Mouse (Mus musculus) kidney, postnatal 0 days (tissue): ENCODE results near the gene Bag6. TPM values are rescaled to one million over a fixed set of nuclear protein-coding genes. Genes with fewer than 3 reads are reported as not detected.

Experiments
- ATAC-seq: fragments of 200-750 bp; cut with Nextera tagmentation; replicated peaks from 2 replicates; pipeline ENCODE4 v1.8.0; 2017; ENCODE audit warnings: low read depth, moderate number of reproducible peaks, moderate TSS enrichment, moderate library complexity; ENCODE audit not compliant: low FRiP score
- DNase-seq: peaks from one replicate; pipeline ENCODE4 v3.0.0-alpha.2; 2016; ENCODE audit warnings: low spot score
- H3K27ac ChIP-seq: fragments of 300-500 bp; sonication (generic); 2 replicates; pipeline ENCODE4 v1.5.1; 2014; ENCODE audit warnings: mild to moderate bottlenecking
- H3K27me3 ChIP-seq: fragments of 300-500 bp; sonication (generic); 2 replicates; pipeline ENCODE4 v1.6.1; 2014; ENCODE audit warnings: low read length, mixed read lengths; ENCODE audit not compliant: insufficient read depth
- H3K36me3 ChIP-seq: fragments of 300-500 bp; sonication (generic); 2 replicates; pipeline ENCODE4 v1.6.1; 2014; ENCODE audit warnings: low read length, mixed read lengths; ENCODE audit not compliant: insufficient read depth
- H3K4me1 ChIP-seq: fragments of 300-500 bp; sonication (generic); replicated peaks from 2 replicates; pipeline ENCODE4 v1.6.1; 2014; ENCODE audit warnings: antibody characterized with exemption, low read length, mixed read lengths; ENCODE audit not compliant: insufficient read depth
- H3K4me2 ChIP-seq: fragments of 300-500 bp; sonication (generic); 2 replicates; pipeline ENCODE4 v1.6.1; 2014; ENCODE audit warnings: mild to moderate bottlenecking, low read length, moderate library complexity, mixed read lengths
- H3K4me3 ChIP-seq: fragments of 300-500 bp; sonication (generic); replicated peaks from 2 replicates; pipeline ENCODE4 v1.5.1; 2014; ENCODE audit warnings: low read depth, low read length
- H3K9ac ChIP-seq: fragments of 300-500 bp; sonication (generic); 2 replicates; pipeline ENCODE4 v1.6.1; 2014; ENCODE audit warnings: low read depth, low read length
- H3K9me3 ChIP-seq: fragments of 300-500 bp; sonication (generic); replicated peaks from 2 replicates; pipeline ENCODE4 v1.6.1; 2016; ENCODE audit warnings: low read length, inconsistent platforms, mixed read lengths
- CTCF ChIP-seq: IDR thresholded peaks from 2 replicates; pipeline ENCODE4 v1.5.1; 2016; ENCODE audit warnings: antibody characterized with exemption, low read depth, mild to moderate bottlenecking, moderate library complexity
- WGBS: fragments of 180-500 bp; shearing (Covaris S2); extraction: QIAGEN DNeasy Blood & Tissue Kit; methylation state at CpG from one replicate; pipeline ENCODE4 v1.1.7; 2014; 5-methylcytosine and 5-hydroxymethylcytosine counted together
- polyA plus RNA-seq: library from polyadenylated mRNA; unstranded; fragments of >200 nt; fragmentation: Nextera tagmentation; extraction: Ambion mirVana; gene quantifications from 2 replicates; pipeline ENCODE4 v1.2.1, GENCODE M21; 2015

The Bag6 gene
- polyA plus RNA-seq, 1 experiment from 2014 or later, result 50.2 TPM

GRCm38 (mm10) chr17:35172445-35173234 is 37.7 kb downstream of the Bag6 start:
- Histone ChIP-seq H3K9ac (no peak overlapping the region), H3K4me1 (no peaks in the 10 kb centered on the region), H3K4me3 (no peak overlapping the region), H3K4me2 (no peak overlapping the region), H3K9me3 (no peaks in the 10 kb centered on the region), H3K27ac (0 out of 2 replicates have a peak overlapping the region, but pooled peaks have one; percentile 63), H3K36me3 (no peaks in the 10 kb centered on the region), H3K27me3 (no peaks in the 10 kb centered on the region)
- 69% methylated on average over 11 of the region's 11 CpGs for WGBS
- no peak for ATAC-seq
- no peak for DNase-seq
- no peak for TF ChIP-seq CTCF

GRCm38 (mm10) chr17:35173329-35173728 is 38.4 kb downstream of the Bag6 start:
- Histone ChIP-seq H3K4me2 (no peak overlapping the region), H3K4me1 (no peaks in the 10 kb centered on the region), H3K9ac (no peak overlapping the region), H3K4me3 (no peak overlapping the region), H3K9me3 (no peaks in the 10 kb centered on the region), H3K27ac (peak overlapping the region; percentile 63), H3K36me3 (no peaks in the 10 kb centered on the region), H3K27me3 (no peaks in the 10 kb centered on the region)
- TF ChIP-seq CTCF, result no peak
- no peak for DNase-seq
- 78% methylated on average over 3 of the region's 3 CpGs for WGBS
- ATAC-seq, result no peak

GRCm38 (mm10) chr17:35174201-35174977 is 39.4 kb downstream of the Bag6 start:
- Histone ChIP-seq H3K4me2 (no peak overlapping the region), H3K4me3 (no peak overlapping the region), H3K9me3 (no peaks in the 10 kb centered on the region), H3K9ac (peak overlapping the region; percentile 13; the same call in 1 of the 2 replicates), H3K27me3 (no peaks in the 10 kb centered on the region), H3K27ac (peak overlapping the region; percentile 70), H3K4me1 (no peaks in the 10 kb centered on the region), H3K36me3 (no peaks in the 10 kb centered on the region)
- ATAC-seq, result no peak
- TF ChIP-seq CTCF, result no peak
- WGBS, result 61% methylated on average over 8 of the region's 8 CpGs
- DNase-seq, result no peak

- WGBS, result 58% methylated on average over 6 of the region's 6 CpGs
- no peaks in the 10 kb centered on the region for H3K4me1 ChIP-seq
- no peak overlapping the region for H3K9ac ChIP-seq
- H3K4me2 ChIP-seq, result no peak overlapping the region
- no peak overlapping the region for H3K4me3 ChIP-seq
- ATAC-seq (no peak), DNase-seq (no peak)
- TF ChIP-seq CTCF, result no peak
- no peak overlapping the region for H3K27ac ChIP-seq
- H3K9me3 ChIP-seq, result no peaks in the 10 kb centered on the region
- H3K36me3 ChIP-seq, result no peaks in the 10 kb centered on the region
- H3K27me3 ChIP-seq, result no peaks in the 10 kb centered on the region
Observed at GRCm38 (mm10) chr17:35175382-35175781, 40.4 kb downstream of the Bag6 start.

GRCm38 (mm10) chr17:35175968-35176367 is 41.0 kb downstream of the Bag6 start, which contains the start of gene Aif1:
Gene Aif1 (minus strand): TSS chr17:35176068.
- no peak for ATAC-seq
- 64% methylated on average over 2 of the region's 2 CpGs for WGBS
- Histone ChIP-seq H3K4me2 (no peak within 1 kb of the TSS), H3K9ac (no peak within 1 kb of the TSS), H3K27me3 (no peaks in the 10 kb centered on the region), H3K4me1 (no peaks in the 10 kb centered on the region), H3K9me3 (no peaks in the 10 kb centered on the region), H3K27ac (no peak within 1 kb of the TSS), H3K4me3 (no peak within 1 kb of the TSS), H3K36me3 (no peaks in the 10 kb centered on the region)
- TF ChIP-seq CTCF, result no peak
- no peak for DNase-seq

- peak; percentile 93 for TF ChIP-seq CTCF
- WGBS, result 11% methylated on average over 5 of the region's 5 CpGs
- H3K4me3 ChIP-seq, result no peak overlapping the region
- no peak overlapping the region for H3K4me2 ChIP-seq
- peak; percentile 65 for ATAC-seq
- no peak overlapping the region for H3K27ac ChIP-seq
- no peaks in the 10 kb centered on the region for H3K36me3 ChIP-seq
- peak; percentile 93 for DNase-seq
- no peaks in the 10 kb centered on the region for H3K9me3 ChIP-seq
- H3K4me1 ChIP-seq, result no peaks in the 10 kb centered on the region
- no peaks in the 10 kb centered on the region for H3K27me3 ChIP-seq
- no peak overlapping the region for H3K9ac ChIP-seq
Observed at GRCm38 (mm10) chr17:35178528-35178927, 43.5 kb downstream of the Bag6 start.
